In the genomic region with DNA sequence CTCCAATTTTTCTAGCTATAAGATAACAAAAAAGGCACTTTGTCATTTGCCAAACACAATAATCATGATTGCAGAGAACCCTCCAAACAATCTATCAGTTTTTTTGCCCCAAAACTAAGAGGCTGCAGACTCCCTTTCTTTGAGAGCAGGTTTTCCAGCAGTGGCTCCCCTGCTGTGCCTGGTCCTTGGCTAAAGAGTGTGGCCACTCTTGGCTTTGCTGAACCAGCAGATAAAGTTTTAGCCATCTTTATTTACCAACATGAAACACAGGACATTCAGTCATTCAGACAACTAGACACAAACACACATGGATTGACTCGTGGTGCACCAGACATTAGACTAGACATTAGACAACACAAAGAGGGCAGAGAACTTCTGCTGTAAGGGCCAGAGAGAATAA, we compare ENCODE assay signal across 5 mouse cellular contexts.
DNase-seq lines count a peak whose midpoint lies in the region; TF ChIP-seq lines count a peak whose summit lies in the region.
"Not testable (repeated sequence)": the region's sequence is repeated elsewhere in the genome, so short reads cannot be mapped to it uniquely, and the experiment has no call there.

No protein-coding gene starts in this region.

- H3K9ac ChIP-seq in ES-E14 (ENCODE audit: insufficient read depth, low read depth, low read length, poor library complexity, severe bottlenecking): not testable (repeated sequence)

- peaks cover 15% of the 10 kb centered on the region for H3K4me1 ChIP-seq in E14TG2a.4 (replicated peaks; ENCODE audit: low read depth, low read length)
- not testable (repeated sequence) for H3K4me1 ChIP-seq in ES-E14 (ENCODE audit: control insufficient read depth in 2 of 2, insufficient read depth in 2 of 2, low read length in 2 of 2, poor library complexity in 1 of 2)

- not testable (repeated sequence) for TF ChIP-seq CTCF in E14TG2a.4 (conservative IDR thresholded peaks at IDR 0.05; ENCODE audit: low read length)

- H3K4me3 ChIP-seq in E14TG2a.4 (replicated peaks; ENCODE audit: low read length): peak overlapping the region; percentile 71
- peak overlapping the region; percentile 27 to 64; a peak in 3 of 4 replicates for H3K4me3 ChIP-seq in ES-E14 (ENCODE audit: insufficient read depth in 1 of 2, low read depth in 1 of 2, low read length in 2 of 2, poor library complexity in 1 of 2, severe bottlenecking in 1 of 2)

- DNase-seq in ES-CJ7 (ENCODE audit: low read depth, low spot score) (peak; percentile 38), R1 (ENCODE audit: low read depth, low spot score) (peak; percentile 69), ZHBTc4 (ENCODE audit: low read depth, low spot score) (peak; percentile 60)
- not testable (repeated sequence) for DNase-seq in ES-E14 (ENCODE audit: low read depth, low spot score)

- H3K27me3 ChIP-seq in E14TG2a.4 (ENCODE audit: insufficient read depth, low read length): not testable (repeated sequence)

- peak overlapping the region; percentile 82; the same call in 1 of the 2 replicates for H3K27ac ChIP-seq in ES-E14 (ENCODE audit: insufficient read depth, low read depth, low read length, poor library complexity, severe bottlenecking)

- peaks cover 23% of the 10 kb centered on the region for H3K36me3 ChIP-seq in E14TG2a.4 (ENCODE audit: insufficient read depth, low read length)
- H3K36me3 ChIP-seq in ES-E14 (ENCODE audit: control insufficient read depth, insufficient read depth, low read length, poor library complexity, severe bottlenecking): not testable (repeated sequence)

- H3K9me3 ChIP-seq in E14TG2a.4 (ENCODE audit: low read length): peaks cover 69% of the 10 kb centered on the region
- not testable (repeated sequence) for H3K9me3 ChIP-seq in ES-E14 (ENCODE audit: control insufficient read depth, insufficient read depth, low read depth, low read length)

- in situ Hi-C loops in ES-E14 (cut with MboI; ENCODE audit: low sequenced_read_pairs in 2 of 2, unreplicated experiment in 2 of 2): not testable (repeated sequence)

TF ChIP-seq in ES-E14, 5 proteins besides CTCF, POLR2A, EP300 and RAD21:
- TF ChIP-seq MAFK (IDR thresholded peaks at IDR 0.05; ENCODE audit: insufficient read depth, low read depth, low read length): peak; percentile 52; the same call in 1 of the 2 replicates
